Mouse (Mus musculus): ENCODE results near the gene Zic3.

DNA sequence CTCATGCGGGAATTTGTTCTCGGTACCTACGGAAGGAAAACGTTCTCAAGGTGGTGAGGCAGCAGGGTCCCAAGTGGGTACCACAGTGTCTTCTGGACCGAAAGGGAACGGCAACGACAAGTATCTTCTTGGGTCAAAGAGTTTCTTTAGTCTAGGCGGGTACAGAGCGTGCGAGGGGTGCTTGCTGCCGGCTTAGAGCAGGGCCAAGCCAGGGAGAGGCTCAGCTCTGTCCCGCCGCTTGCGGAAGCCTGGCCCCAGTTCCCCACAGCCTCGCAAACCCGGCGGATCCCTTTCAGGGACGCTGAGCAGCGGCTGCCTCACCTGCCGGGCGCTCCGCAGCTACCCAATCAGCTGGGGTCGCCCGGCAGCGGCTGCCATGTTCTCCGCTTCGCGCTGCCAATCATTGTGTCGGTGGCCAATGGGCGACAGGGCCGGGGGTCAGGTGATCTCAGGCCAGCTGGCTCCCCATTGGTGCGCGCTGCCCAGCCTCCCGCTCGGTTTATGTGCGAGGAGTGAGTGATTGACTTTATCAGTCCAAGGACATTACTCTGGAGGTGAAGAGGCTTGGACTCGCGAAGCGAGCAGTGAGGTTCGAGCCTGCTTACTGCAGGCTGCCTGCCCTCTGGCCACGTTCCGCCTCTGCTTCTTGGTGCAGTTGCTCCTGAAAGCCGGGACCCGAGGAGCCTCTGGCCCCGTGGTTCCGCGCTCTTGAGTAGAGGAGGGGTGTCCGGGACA, 7.8 kb downstream of the Zic3 start:
- TF ChIP-seq CHD2 (IDR thresholded peaks at IDR 0.05; ENCODE audit: low read depth, low read length) (no peak), MAFK (IDR thresholded peaks at IDR 0.05; ENCODE audit: insufficient read depth, low read depth, low read length) (no peak), HCFC1 (IDR thresholded peaks at IDR 0.05; ENCODE audit: borderline replicate concordance, insufficient read depth, low read length) (no peak), ZC3H11A (IDR thresholded peaks at IDR 0.05; ENCODE audit: borderline replicate concordance, low read depth, low read length) (no peak), ZNF384 (IDR thresholded peaks at IDR 0.05; ENCODE audit: low read depth, low read length) (no peak)

Data from ES-E14 (cell line).